Mouse (Mus musculus) heart, postnatal 36 days (tissue): ENCODE data around the gene Trp53i13. TPM values are rescaled to one million over a fixed set of nuclear protein-coding genes. Genes with fewer than 3 reads are reported as not detected.

Source experiments
- DNase-seq, 2 experiments: peaks; one replicate each; pipeline ENCODE4 v3.0.0; 2021 to 2022
- intact Hi-C: fragments of 180-260 bp; cut with DNase I; formaldehyde crosslinking; loops from one replicate; pipeline ENCODE4 v1.15.1; 2025
- total RNA-seq, 2 experiments: library from RNA; stranded (reverse); gene quantifications; 2 replicates each; pipeline ENCODE4 v1.2.3; 2021

Trp53i13 gene
- total RNA-seq, 2 experiments from 2014 or later: 8.3 to 8.7 TPM

GRCm38 (mm10) chr11:77508068-77509021, 7.4 kb downstream of the Trp53i13 start:
- intact Hi-C loops: loop anchor here (5.0 kb wide), 1 partner anchor 124 kb away; no protein-coding TSS in a partner anchor
- DNase-seq: peak; percentile 86 to 89

DNA sequence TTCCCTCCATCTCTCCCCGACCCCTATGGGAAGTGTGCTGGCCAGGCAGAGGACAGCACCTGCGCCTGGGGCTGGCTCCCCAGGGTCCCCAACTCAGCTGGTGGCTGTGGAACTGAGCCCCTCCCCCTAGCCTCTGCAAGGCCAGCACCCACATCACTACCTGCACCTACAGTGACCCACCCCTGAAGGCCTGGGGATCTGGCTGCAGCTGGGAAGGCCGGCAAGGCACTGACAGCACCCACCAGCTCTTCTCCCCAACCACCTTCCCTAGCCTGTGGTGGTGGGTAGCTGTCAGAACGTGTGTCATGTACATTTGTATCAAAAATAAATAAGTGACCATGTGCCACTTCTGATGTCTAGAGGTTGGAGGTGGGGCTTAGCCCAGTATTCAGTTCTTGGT, 8.4 kb downstream of the Trp53i13 start:
- peak in 1 of 2 experiments; percentile 12 for DNase-seq

DNA sequence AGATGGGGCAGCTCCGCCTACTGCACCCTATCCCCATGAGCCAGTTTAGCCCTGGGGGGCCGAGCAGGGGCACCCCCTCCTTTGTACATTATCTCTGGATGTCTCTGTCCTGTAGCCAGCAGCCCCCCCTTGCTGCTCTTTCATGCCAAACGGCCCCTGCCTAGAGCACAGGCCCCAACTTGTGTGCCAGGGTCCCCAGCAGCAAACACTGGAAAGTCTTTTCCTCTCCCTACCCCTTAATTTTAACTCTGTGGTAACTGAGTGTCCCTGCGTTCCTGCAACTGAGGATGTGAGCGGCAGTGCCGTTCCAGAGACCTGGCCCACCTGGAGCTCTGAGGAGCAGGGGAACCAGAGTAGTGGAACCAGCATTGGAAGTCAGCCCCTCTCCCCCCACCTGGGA, 8.8 kb downstream of the Trp53i13 start:
- peak in 1 of 2 experiments; percentile 2 for DNase-seq
- intact Hi-C loops: loop anchor here (2.0 to 5.0 kb wide), 2 partner anchors 16 to 125 kb away; no protein-coding TSS in a partner anchor

More for the DNA sequence above, 8.4 kb downstream of the Trp53i13 start:
- intact Hi-C loops: loop anchor here (2.0 to 5.0 kb wide), 2 partner anchors 17 to 125 kb away; no protein-coding TSS in a partner anchor

DNA sequence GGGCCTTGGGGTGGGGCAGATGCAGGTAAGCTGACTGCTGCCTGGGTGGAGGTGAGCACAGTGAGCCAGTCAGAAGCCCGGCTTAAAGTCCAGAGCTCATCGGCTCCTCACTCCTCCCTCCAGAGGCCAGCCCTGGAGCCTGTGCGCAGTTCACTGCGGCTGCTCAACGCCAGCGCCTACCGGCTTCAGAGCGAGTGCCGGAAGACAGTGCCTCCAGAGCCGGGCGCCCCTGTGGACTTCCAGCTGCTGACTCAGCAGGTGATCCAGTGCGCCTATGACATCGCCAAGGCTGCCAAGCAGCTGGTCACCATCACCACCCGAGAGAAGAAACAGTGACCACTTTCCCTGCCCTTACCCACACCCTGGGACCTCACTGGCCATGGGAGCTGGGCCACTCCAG, 9.5 kb downstream of the Trp53i13 start:
- no peak for DNase-seq
- intact Hi-C loops: loop anchor here (2.0 to 5.0 kb wide), 2 partner anchors 15 to 126 kb away; no protein-coding TSS in a partner anchor

DNA sequence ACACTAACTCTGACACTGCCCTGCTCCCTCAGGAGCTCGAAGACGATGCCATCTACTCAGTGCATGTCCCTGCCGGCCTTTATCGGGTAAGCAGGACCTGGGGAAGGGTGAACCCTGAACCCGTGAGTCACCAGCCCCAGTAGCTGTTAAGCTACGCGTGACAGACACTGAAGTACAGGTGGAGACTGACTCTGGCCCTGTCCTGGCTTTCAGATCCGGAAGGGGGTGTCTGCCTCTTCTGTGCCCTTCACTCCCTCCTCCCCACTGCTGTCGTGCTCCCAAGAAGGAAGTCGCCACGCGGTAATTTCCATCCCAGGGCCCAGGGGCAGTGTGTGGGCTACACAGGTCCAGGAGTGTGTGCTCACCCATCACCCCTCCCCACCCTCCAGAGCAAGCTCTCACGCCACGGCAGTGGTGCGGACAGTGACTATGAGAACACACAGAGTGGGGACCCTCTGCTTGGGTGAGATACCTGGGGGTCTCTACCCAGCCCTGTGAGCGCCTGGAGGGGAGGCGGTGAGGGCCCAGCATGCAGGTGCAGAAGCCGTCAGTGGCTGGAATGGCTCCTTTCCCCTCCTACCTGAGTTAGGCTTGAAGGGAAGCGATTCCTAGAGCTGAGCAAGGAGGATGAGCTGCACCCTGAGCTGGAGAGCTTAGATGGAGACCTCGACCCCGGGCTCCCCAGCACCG, 10.3 kb downstream of the Trp53i13 start:
- DNase-seq: no peak
- intact Hi-C loops: loop anchor here (5.0 kb wide), 1 partner anchor 127 kb away; no protein-coding TSS in a partner anchor

DNA sequence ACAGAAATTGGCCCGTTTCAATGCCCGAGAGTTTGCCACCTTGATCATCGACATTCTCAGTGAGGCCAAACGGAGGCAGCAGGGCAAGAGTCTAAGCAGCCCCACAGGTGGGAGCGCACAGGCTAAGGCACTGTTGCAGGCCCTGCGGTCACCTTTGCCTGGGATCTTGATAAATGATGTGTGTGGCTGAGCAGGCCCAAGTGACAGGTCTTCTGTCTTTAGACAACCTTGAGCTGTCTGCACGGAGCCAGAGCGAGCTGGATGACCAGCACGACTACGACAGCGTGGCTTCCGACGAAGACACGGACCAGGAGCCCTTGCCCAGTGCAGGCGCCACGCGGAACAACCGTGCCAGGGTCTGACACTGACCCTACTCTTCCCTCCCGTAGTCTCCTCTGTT, 11.4 kb downstream of the Trp53i13 start:
- intact Hi-C loops: no loop called here
- DNase-seq: no peak

DNA sequence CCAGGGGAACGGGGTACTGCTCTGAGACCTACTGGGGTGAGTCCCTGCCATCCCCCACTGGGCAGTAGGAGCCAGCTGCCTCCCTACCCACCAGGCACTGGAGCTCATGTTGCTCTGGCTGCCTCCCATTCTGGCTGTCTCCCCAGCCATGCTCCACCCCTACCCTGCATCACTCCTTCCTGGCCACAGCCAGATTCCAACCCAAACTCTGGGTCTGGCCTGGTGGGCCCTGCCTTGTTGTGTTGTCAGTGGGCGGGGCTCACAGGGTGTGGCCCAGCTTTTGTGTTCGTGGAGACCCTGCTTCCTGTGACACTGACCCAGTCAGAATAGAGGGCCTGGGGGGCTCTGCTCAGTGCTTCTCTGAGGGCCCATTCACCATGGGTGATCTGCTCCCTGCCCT, 12.3 kb downstream of the Trp53i13 start:
- intact Hi-C loops: no loop called here
- no peak for DNase-seq

GRCm38 (mm10) chr11:77502481-77502880, 13.3 kb downstream of the Trp53i13 start:
- DNase-seq: no peak
- intact Hi-C loops: no loop called here

DNA sequence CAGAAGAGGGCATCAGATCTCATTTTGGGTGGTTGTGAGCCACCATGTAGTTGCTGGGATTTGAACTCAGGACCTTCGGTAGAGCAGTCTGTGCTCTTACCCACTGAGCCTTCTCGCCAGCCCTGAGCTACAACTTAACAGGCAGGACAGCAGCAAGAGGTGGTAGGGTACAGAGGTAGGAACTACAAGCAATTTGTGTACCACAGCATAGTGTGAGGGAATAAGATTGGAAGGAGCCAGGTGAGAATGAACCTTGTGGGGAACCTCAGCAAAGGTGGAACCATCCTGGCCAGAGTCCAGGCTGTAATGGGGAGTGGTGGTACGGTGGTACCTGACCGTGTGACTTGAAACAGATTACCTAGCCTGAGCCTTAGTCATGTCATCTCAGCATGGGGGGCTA, 13.8 kb downstream of the Trp53i13 start:
- intact Hi-C loops: loop anchor here (2.0 kb wide), 1 partner anchor 185 kb away; no protein-coding TSS in a partner anchor
- no peak for DNase-seq

DNA sequence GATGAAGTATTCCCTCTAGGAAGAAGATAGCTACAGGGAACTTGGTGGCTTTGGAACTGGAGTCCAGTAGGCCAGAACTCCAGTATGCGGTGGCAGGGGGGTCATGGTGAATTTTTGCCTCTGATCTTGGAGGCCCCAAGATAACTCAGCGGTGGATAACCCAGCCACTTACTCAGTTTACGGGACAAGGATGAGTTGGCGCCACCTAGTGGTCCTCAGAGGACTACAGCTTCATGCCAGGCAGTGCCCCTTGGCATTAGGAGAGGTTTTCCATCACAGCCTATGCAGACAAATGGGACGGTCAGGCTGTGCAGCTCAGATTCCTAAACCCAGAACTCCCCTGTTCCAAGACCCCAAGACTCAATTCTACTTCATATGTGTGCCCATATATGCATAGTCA, 14.4 kb downstream of the Trp53i13 start:
- DNase-seq: peak; percentile 80 to 83
- intact Hi-C loops: loop anchor here (2.0 kb wide), 1 partner anchor 185 kb away; no protein-coding TSS in a partner anchor

GRCm38 (mm10) chr11:77500361-77501325, 15.1 kb downstream of the Trp53i13 start:
- no peak for DNase-seq
- intact Hi-C loops: loop anchor here (2.0 kb wide), 1 partner anchor 184 kb away; no protein-coding TSS in a partner anchor

DNA sequence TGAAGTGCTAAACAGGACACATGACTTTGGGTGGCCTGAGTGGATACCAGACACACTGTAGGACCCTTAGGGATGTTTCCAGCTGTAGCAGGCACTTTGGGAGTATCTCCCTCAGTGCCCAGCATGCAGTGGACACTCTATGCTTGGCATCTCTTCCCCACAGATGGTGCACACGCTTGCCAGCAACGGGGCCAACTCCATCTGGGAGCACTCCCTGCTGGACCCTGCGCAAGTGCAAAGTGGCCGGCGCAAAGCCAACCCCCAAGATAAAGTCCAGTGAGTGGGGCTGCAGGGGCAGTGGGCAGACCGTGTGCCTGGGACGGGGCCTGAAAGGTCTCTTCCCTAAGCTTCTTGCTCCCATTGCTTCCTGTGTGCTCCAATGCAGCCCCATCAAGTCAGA, 16.4 kb downstream of the Trp53i13 start:
- intact Hi-C loops: no loop called here
- DNase-seq: no peak

DNA sequence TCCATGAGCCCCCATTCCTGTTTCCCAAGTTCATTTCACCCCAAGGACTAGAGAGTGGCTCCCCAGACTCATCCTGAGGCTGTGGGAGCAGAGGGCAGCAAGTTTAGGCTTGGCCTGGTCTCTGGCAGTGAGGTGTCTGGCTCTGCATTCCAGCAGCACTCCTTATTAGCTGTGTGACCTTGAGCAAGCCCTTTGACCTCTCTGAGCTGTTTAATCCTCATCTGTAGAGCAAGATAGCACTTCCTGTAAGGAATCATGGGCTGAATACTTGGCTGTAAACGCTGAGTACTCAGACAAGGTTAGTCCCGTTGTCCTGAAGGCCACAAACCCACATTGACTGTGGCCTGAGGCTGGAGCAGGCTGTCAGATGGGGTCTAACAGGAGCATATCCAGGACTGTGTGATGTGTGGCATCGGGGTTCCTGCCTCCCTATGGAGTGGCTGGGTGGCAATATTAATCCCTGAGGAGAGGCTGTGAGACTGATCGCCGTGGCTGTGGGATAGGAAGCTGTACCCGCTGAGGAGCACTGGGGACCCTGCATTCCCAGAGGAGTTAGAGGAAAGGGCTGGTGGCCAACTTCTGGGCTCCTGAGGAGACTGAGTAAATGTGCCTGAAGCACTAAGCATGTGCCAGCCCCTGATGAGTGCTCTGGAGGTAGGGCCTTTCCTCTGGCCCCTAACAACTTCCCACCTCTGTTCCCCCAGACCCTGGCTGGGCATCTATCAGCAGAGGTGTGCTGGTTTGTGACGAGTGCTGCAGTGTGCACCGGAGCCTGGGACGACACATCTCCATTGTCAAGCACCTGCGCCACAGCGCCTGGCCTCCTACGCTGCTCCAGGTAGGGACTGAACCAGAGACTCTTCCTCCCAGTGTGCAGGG, 17.3 kb downstream of the Trp53i13 start:
- no peak for DNase-seq
- intact Hi-C loops: no loop called here

GRCm38 (mm10) chr11:77497851-77498250, 17.9 kb downstream of the Trp53i13 start:
- intact Hi-C loops: no loop called here
- no peak for DNase-seq

DNA sequence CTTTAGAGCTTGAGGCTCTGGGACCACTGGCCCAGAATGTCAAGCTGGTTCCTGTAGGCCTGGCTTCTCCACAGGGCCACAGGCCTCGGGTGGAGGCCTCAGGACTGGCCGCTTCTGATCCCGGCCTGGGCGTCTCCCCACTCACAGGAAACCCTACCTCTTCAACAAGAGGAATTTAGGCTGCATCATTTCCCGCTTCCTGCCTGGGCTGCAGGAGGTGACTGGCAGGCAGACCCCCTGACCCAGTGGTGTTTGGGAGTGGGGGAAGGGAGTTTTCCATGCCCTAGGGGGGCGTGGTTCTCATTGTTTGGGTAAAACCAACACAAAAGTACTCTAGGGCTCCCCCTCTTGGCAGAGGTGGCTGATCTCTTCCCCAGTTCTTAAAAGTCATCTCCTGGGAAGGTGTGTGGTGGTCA, 18.4 kb downstream of the Trp53i13 start:
- DNase-seq: peak; percentile 75 to 76
- intact Hi-C loops: no loop called here

- intact Hi-C loops: no loop called here
Observed at GRCm38 (mm10) chr11:77495507-77495906, 20.3 kb downstream of the Trp53i13 start.

GRCm38 (mm10) chr11:77494782-77495181, 21.0 kb downstream of the Trp53i13 start:
- intact Hi-C loops: no loop called here
- DNase-seq: no peak

More at GRCm38 (mm10) chr11:77495507-77495906, 20.3 kb downstream of the Trp53i13 start:
- no peak for DNase-seq

DNA sequence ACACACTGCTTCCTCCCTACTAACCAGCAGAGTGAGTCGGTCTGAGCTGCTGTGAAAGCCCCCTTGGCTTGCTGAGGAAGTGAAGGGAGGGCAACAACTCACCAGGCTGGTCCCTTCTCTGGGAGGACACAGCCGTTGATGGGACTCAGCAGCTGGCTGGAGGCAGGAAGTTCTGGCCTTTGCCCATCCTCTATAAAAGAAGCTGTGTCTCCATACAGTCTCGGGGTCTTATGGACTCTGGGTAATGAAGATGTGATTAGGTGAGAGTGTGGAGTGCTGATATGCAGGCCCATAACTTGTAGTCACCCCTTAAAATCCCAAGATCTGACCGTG, 21.5 kb downstream of the Trp53i13 start:
- intact Hi-C loops: no loop called here

More for the DNA sequence above, 21.5 kb downstream of the Trp53i13 start:
- DNase-seq: no peak
